Mouse (Mus musculus) spleen, postnatal 14 days (tissue): ENCODE measurements around the gene Hoxb3.

Experiments used
- DNase-seq, 2 experiments: peaks; one replicate each; pipeline ENCODE4 v3.0.0; 2021 to 2022; ENCODE audit warnings: low spot score in 2 of 2

Gene Hoxb3

DNA sequence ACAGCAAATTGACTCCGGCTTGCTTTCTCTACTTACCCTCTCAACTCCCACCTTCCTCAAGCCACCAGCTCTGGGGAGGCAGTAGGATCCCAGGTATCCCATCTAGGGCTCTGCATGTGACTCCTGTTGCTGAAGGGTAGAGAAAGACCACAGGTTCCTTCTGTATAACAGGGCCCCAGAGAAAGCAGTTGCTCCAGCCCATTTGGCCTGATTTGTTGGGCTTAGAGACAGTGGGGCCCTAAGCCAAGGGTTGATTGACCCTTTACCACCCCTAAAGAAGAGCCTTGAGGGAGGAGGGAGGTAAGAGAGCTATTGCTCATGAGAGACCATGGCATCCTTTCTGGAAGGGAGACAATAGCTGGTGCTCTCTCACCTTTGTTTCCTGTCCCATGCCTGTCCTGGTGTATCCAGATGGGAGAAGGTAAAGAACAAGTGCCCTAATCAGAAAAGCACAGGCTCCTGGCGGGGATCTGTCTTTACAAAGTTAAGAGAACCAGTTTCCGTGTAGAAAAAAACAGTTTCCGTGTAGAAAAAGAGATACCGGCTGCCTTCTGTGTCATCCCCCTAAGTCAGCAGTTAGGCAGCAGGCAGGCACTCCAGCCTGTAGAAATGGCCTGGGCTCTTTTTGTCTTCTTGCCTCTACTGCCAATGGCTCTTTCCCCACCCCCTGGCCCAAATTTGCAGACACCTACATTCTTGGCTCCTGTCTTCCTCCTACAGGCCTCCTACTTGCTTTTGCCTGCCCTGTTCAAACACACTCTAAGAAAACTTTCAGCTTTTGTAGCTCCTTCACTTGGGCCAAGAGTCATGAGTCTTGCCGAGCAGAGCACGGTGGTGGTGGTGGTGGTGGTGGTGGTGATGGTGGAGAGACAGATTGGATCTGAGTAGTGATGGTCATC, 16.1 kb downstream of the Hoxb3 start:
- no peak for DNase-seq

DNA sequence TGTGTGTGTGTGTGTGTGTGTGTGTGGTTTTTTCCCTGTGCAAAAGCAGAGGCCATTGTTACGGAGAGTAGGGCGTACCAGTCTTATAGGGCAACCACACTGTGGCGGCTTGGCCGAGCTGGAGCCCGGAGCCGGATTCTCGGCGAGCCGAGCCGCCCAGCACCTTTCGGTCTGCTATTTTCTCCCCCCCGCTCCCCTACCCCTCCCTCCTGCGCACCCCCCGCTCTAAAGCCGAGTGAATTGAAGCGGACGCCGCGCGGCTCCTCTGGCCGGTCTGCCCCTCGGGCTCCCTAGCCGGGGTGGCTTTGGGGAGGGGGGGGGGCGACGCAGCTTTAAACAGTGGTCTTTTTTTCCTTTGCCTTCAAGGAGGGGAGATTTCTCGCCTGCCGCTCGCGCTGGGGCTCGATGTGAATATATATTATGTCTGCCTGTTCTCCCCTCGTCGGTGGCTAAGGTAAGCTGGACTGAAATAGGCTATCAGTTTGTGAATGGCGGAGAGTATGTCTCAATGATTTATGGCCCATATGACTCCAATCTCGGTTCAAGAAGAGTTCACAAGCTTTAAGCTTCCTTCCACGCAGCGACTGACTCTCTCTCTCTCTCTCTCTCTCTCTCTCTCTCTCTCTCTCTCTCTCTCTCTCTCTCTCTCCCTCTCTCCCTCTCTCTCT, 17.7 kb downstream of the Hoxb3 start:
- no peak for DNase-seq

DNA sequence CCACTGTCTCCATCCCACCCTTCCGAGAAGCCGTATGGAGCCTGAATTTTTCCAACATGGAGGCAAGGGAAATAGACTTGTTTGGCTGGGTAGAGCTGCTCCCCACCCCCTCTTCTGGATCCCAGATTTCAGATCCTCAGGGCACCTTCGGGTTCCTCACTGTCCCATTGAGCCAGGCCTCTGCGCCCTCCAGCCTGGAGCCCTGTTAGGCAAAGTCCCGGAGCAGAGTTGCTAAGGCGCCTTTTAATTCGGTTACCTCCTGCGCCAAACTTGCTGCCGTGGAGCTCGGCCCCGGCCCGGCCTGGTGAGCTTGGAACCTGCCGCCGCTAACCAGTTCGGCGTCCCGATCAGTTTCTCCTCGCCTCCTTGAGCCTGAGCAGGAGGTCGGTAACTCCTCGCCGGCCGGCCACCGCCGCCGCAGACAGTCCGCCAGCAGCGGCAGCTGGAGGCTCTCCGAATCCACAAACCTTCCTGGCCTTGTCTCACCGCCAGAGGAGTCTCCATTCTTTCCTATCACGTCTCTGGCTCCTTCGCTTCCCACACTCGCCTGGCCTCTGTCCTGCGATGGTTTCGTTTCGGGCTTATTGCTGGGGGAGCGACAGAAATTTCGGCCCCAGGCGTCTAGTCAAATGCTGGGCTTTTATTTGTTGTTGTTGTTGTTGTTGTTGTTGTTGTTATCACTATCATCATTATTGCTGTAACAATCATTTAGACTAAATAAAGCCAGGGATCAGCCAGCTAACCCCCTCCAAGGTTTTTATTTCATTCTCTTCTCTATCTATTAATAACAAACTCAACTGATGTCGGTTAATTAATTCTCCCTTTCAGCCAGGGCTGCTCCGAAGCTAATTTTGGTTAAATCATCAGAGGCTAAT, 18.8 kb downstream of the Hoxb3 start:
- DNase-seq, result no peak

DNA sequence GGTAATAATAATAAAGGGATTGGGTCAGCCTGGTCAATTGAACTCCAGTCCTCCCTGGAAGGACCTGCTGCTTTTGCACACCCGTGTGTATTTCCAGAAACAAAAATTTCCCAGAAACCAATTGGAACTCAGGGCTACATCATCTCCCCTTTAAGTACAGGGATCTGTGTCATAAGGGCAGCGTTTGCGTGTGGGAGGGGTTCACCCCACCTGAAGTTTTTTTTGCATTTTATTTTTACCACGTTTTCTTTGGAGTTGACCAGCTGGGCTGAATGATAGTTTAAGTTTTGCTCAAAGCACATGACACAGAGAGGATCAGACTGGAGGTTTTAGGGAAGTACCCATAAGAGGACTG, 19.4 kb downstream of the Hoxb3 start:
- no peak for DNase-seq

DNA sequence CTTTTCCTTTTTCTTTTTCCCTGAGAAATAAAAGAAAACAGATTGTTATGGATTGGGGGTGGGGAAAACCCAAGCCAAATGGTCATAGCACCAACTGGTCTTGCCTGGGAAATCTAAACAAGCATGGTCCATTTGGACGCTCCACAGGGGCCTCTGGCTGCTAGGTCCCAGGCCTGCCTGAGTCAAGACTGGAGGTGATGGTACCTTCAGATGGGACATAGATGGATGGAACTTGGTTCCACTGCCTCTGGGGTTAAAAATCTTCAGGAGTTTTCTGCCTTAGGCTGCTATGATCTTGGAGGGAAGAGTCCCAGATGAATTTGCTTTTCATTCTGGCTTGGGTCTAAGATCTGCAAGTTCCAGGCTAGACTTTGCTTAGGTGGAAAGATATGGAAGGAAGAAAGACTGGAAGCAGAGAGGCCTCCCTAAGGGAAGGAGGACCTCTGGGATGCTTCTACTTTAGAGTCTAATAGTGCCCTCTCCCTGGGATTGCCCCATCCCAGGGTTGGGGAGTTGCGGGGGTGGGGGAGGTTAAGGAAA, 20.1 kb downstream of the Hoxb3 start:
- no peak for DNase-seq

DNA sequence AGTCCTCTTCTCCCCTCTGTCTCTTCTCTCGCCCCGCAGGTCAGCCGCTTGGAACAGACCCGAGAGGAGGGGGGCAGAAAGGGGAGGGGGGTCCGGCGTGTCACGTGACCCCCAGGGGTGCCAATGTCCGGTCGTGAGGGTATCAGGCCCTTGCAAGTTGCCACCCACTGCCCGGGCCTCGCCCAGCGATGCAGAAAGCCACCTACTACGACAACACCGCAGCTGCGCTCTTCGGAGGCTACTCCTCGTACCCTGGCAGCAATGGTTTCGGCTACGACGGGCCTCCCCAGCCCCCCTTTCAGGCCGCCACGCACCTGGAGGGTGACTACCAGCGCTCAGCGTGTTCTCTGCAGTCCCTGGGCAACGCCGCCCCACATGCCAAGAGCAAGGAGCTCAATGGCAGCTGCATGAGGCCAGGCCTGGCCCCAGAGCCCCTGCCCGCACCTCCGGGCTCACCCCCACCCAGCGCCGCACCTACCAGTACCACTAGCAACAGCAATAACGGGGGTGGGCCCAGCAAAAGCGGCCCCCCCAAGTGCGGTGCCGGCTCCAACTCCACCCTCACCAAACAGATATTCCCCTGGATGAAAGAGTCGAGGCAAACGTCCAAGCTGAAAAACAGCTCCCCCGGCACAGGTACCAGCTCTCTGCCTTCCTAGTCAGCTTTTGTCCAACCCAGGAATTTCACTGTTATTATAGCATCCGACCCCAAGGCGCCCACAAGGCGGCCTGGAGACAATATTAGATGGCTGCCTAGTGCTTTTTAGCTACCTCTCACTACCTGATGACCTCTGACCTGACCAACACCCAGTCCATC, 21.1 kb downstream of the Hoxb3 start:
- DNase-seq, result no peak

DNA sequence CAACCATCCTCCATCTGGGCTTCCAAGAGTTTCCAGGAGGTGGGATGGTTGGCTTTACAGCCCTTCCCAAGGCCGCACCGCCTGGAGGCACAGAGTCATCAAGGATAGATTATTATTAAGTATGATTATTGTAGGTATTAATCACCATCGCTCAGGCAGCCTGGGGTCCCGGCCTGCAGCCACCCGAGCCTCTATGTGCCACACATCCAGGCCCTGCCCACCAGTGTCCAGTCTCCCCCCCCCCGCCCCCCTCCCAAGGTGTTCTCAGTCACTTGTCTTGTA, 21.7 kb downstream of the Hoxb3 start:
- DNase-seq, result no peak

DNA sequence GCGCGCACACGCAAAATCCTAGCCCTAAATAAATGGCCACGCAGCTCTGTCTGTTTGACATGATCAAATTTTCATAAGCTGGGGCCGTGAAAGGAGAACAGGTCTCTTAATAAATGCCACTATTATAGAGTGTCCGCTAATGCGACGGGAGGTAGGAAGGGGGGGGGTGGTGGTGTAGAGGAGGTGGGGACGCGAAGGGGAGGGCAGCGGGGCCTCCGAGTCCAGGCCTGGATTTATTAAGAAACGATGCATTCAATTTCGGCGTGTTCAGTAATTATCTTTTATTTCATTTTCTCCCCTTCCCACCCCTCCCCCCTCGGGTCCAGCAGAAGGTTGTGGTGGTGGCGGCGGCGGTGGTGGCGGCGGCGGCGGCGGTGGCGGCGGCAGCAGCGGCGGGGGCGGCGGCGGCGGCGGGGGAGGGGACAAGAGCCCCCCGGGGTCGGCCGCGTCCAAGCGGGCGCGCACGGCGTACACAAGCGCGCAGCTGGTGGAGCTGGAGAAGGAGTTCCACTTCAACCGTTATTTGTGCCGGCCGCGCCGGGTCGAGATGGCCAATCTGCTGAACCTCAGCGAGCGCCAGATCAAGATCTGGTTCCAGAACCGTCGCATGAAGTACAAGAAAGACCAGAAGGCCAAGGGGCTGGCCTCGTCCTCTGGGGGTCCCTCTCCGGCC, 22.2 kb downstream of the Hoxb3 start:
- DNase-seq, result no peak

DNA sequence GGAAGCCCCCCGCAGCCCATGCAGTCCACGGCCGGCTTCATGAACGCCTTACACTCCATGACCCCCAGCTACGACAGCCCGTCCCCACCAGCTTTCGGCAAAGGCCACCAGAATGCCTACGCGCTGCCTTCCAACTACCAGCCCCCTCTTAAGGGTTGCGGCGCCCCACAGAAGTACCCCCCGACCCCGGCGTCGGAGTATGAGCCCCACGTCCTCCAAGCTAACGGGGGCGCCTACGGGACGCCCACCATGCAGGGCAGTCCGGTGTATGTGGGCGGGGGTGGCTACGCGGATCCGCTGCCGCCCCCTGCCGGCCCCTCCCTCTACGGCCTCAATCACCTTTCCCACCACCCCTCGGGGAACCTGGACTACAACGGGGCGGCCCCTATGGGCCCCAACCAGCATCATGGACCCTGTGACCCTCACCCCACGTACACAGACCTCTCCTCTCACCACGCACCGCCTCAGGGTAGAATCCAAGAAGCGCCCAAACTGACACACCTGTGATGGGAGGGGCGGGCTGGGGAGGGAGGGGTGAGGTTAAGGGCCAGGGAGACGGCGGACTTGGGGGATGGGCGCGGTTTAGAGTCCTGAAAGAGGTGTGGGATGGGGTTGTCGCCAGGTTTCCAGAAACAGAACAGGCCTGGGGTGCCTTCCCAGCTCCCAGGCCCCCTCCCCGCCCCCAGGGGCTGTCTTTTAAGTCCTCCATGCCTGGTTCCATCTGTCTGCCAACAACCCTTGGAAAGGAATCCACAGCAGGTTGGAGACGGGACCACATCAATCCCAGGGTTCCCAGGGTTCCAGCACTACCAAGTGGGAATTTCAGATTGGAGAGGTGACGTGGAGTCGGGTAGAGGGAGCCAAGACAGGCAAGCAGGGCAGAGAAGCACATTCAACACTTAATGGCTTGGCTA, 23.0 kb downstream of the Hoxb3 start:
- DNase-seq, result no peak

DNA sequence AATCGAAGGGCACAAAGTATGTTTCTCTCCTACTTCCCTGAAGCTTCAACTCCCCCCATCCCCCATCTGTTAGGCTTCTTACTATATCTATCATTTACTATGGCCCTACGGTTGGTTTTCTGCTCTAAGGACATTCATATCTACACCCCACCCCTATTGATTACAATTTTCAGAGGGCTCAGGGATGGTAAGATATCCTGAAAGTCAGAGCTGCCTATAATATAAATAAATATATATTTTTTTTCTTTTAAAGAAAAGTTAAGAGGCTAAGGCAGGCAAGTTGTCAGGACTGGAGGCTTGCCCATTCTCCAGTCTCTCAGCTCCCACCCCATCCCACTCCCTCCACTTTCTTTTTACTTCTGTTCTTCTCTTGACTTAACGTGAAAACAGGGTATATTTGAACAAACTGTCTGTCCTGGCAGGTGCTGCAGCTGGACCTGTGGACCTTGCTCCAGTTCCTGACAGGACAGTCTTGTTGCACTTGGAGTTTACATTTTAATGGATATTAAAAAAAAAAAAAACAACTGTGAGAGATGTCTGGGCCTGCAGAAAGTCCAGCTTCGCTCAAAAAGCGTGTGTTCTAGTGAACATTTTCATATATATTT, 23.9 kb downstream of the Hoxb3 start:
- no peak for DNase-seq

DNA sequence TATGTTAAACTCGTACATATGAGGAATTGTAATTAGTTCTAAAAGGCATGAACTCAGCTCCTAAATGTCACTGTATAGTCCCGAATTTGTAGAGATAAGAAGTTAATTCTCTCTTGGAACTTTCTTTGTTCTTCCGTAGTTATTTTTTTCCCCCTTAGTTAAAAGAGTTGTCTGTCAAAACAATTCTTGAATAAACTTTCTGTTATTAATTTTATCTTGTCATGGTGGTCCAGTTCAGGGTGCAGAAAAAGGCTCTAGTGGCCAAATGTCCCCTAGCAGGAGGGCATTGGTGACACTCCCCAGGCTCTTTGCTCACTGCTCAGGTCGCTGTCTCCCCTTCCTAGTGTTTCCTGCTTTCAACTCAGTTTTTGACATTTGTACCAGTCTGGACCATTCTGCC, 24.6 kb downstream of the Hoxb3 start:
- no peak for DNase-seq

DNA sequence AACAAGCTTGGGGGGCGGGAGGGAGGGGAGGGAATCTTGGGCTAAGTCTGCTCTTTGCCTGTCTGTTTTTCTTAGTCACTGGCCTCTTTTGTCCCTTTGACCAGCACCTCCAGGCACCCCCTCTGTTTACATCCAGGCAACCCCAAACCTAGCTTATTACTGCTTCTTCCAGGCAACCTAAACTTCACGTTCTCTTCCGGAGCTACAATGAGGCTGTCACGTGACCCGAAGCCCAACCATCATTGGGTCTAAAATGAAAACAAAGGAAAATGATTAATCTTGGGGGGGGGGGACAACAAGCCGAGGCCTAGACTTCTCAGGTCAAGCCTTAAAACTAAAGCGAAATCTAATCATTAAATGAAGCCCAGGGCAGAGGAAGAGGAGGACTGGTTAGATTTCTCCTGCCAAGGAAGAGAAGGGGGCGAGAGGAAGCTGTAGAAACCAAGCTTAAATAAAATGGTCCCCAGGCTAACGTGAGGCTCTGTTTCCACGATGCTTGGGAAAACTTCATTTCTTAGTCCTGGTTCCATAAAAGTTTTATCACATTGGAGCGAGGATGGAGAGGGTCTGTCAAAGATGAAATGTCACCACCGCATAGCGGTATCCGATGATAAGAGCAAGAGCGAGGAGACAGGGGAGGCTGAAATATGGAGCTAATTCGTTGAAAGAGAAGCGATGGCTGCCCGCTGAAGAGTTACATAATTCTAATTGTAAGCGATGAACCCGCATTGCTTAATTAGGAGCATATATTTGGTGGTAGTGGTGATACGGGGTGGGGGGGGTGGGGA, 25.2 kb downstream of the Hoxb3 start:
- no peak for DNase-seq

DNA sequence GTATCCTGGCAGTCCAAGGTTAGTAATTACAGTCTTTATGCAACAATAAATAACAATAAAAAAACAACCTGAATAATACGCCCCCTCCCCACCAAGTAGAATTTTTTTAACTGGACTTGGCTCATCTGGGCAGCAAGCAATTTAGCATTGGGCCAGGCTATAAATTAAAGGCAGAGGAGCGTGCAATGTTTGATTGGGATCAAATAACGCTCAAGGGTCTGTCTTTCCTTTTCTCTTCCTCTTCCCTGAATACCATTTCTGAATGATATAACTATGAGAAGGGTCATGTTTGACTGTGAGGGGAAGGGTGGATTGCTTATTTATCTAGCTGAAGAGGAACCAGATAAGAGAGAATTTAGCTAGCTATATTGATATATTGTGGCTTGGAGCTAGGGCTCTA, 25.9 kb downstream of the Hoxb3 start:
- DNase-seq, result no peak

DNA sequence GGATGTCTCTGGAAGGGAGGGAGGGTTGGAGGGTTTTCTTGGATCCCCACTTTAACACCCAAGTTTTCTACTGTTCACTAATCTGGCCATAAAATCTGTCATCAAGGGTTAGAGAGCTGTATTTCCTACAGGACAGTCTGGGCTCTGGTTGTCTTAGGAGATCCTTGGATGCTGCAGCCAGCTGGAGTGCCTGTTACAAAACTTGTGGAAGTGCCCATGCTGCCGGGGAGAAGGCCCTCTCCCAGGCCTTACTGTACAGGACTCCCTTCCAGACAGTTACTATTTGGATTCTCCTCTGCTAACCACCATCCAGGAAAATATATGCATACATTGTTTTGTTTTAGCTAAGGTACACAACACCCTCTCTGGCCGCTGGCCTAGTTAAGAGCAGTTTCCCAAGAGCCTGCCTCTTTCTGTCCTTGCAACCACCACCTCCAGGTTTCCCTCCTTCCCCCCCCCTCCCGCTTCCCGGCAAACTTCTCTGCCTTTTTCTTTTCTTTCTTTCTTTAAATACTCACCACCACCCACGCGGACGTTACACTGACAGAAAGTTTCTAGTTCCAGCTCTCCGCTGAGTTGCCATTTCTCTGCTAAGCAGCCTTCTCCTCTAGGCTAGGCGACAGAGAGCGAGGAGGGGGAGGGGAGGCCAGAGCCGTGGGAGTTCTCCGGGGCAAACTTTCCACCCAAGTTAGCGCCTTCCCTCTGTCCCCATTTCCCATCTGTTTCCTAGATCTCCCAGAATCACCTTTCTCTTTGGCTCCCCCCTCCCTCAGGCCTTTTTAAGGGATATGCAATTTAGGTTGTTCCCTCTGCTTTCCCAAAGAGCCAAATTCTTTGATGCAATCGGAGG, 26.6 kb downstream of the Hoxb3 start:
- DNase-seq, result no peak

DNA sequence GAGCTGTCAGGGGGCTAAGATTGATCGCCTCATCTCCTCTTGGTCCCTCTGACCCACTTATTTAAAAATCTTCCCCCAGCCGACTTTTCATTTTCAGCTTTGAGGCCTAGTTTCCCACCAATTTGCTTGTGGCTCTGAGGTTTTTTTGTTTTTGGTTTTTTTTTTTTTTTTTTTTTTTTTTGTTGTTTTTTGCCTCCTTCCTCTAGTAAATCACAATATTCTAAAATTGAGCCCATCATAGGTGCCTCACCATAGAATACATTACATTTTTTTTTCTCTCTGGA, 27.2 kb downstream of the Hoxb3 start, which contains the start of gene Hoxb2:
Gene Hoxb2, plus strand, starts transcription at position 185 of the 284 bp plus-strand sequence.
- DNase-seq, result no peak

DNA sequence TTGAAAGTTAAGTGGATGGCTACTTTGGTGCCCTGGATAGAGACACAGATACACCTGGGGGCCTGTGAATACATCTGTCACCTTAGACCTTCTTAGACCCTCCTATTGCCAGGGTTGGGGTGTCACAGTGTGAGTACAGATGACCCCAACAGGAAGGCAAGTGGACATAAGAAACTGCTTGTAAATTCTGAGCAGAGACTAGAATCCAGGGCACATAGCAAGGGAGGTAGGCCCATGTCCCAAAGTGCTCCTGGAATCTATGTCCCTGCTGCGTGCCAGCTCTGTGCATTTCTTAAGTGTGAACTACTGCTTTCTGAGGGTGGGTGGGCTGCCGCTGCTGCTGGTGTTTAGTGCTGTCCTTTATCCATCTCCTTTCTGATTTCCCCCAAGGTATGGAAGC, 27.7 kb downstream of the Hoxb3 start:
- DNase-seq, result no peak

DNA sequence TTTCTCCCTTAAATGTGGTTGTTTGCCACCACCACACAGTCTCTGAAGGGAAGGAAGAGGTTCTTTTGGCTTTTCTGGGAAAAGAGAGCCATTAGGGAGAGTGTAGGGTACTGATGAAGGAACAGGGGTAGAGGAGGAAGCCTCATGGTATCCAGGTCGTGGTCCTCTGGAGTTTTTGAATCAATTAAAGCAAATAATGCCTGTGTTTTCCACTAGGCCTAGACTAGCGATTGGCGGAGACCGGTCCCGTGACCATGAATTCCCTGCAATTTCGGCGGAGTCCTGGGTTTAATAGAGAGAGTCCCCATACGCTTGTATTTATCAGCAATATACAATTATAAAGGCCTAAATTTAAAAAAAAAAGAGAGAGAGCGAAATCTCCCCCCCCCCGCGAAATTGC, 28.2 kb downstream of the Hoxb3 start:
- DNase-seq, result no peak

DNA sequence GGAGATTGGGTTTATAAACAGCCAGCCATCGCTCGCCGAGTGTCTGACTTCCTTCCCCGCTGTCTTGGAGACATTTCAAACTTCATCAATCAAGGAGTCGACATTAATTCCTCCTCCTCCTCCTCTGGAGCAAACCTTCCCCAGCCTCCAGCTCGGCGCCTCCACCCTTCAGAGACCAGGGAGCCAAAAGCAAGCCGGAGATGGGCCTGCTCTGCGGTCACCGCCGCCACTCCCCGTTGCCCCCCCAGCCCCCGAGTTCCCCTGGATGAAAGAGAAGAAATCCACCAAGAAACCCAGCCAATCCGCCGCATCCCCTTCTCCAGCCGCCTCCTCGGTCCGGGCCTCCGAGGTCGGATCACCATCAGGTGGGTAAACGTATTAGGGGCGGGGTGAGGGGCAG, 28.7 kb downstream of the Hoxb3 start:
- DNase-seq, result no peak
